Mouse (Mus musculus): Measurements from ENCODE around the gene Abcd1. TPM values are rescaled to one million over a fixed set of nuclear protein-coding genes. Genes with fewer than 3 reads are reported as not detected.

Gene Abcd1
- polyA plus RNA-seq (2015; fragmentation: Nextera tagmentation; extraction: Ambion mirVana): 25.6 and 31.0 TPM in 2 replicates

DNA sequence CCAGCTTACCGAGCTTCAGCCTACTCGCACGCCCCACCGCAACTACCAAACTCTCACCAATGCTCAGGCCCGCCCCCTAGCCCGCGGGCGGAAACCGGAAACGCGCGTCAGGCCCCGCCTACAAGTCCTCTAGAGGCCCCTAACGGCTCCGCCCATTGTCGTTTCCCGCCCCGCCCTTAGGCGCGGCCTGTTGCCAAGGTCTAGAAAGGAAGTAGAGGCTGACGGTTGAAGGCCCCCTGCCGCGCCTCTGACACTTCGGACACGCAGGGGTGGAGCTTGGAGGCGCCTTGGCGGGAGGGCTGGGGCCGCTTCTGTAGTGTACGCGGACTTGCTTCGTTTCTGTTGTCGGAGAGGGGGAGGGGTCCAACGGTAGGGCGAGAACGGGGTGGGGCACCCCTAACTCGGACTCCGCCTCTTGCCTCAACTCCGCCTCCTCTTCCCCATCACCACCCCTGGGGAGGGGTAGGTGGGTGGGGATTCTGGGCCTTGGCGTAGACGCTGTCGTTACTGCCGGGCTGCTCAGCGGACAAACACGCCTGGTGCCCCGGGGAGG is at the start of gene Abcd1, which contains the start of gene Bcap31:
Gene Abcd1 (plus strand): TSS at position 489 of the 553 bp plus-strand sequence.
Gene Bcap31 (minus strand): TSS at position 67 of the 553 bp plus-strand sequence.
- peak within 1 kb of the TSS; percentile 90 for H3K27ac ChIP-seq (ENCODE audit: low read length)
- peak within 1 kb of the TSS; percentile 63 for H3K4me3 ChIP-seq (ENCODE audit: low read length)
- H3K4me1 ChIP-seq (ENCODE audit: control insufficient read depth, insufficient read depth, low read length): peaks cover 21% of the 10 kb centered on the region
- peak within 1 kb of the TSS; percentile 73 for H3K4me2 ChIP-seq (ENCODE audit: low read depth, low read length)
- no peaks in the 10 kb centered on the region for H3K9me3 ChIP-seq (ENCODE audit: control insufficient read depth, low read length)
- WGBS: 25% methylated on average over 42 of the region's 45 CpGs
- H3K27me3 ChIP-seq (replicated peaks; ENCODE audit: control insufficient read depth, insufficient read depth, low read length): no peaks in the 10 kb centered on the region
- H3K36me3 ChIP-seq (ENCODE audit: control insufficient read depth, insufficient read depth, low read length): no peaks in the 10 kb centered on the region
- peak within 1 kb of the TSS; percentile 77 for H3K9ac ChIP-seq (ENCODE audit: low read depth, low read length)
- ATAC-seq: peak; percentile 94

DNA sequence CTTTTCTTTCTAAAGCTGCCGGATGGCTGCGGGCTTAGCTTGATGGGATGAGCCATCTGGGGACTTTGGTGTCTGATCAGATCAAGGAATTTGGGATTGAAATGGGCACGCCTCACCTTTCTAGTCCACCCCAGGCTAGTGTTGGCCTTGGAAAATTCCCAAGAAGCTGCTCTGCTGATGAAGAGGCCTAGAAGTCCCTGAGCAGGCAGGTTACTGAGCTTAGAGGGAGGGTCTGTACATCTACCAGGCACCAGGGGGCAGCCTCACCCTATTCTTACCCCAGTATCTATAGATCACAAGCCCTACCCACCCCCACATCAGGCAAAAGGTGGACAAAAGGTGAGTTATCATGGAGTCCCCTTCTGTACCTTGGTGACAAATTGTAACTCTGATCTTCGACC is 44.4 kb upstream of the Abcd1 start:
- Histone ChIP-seq H3K27me3 (replicated peaks; ENCODE audit: control insufficient read depth, insufficient read depth, low read length) (no peaks in the 10 kb centered on the region), H3K36me3 (ENCODE audit: control insufficient read depth, insufficient read depth, low read length) (no peaks in the 10 kb centered on the region), H3K9ac (ENCODE audit: low read depth, low read length) (no peak overlapping the region), H3K9me3 (ENCODE audit: control insufficient read depth, low read length) (no peaks in the 10 kb centered on the region), H3K4me2 (ENCODE audit: low read depth, low read length) (peak overlapping the region; percentile 66; the same call in 1 of the 2 replicates), H3K27ac (ENCODE audit: low read length) (peak overlapping the region; percentile 66; the same call in 1 of the 2 replicates), H3K4me1 (ENCODE audit: control insufficient read depth, insufficient read depth, low read length) (peaks cover 5% of the 10 kb centered on the region), H3K4me3 (ENCODE audit: low read length) (no peak overlapping the region)
- ATAC-seq: peak; percentile 40
- WGBS: 47% methylated on average over 4 of the region's 4 CpGs

DNA sequence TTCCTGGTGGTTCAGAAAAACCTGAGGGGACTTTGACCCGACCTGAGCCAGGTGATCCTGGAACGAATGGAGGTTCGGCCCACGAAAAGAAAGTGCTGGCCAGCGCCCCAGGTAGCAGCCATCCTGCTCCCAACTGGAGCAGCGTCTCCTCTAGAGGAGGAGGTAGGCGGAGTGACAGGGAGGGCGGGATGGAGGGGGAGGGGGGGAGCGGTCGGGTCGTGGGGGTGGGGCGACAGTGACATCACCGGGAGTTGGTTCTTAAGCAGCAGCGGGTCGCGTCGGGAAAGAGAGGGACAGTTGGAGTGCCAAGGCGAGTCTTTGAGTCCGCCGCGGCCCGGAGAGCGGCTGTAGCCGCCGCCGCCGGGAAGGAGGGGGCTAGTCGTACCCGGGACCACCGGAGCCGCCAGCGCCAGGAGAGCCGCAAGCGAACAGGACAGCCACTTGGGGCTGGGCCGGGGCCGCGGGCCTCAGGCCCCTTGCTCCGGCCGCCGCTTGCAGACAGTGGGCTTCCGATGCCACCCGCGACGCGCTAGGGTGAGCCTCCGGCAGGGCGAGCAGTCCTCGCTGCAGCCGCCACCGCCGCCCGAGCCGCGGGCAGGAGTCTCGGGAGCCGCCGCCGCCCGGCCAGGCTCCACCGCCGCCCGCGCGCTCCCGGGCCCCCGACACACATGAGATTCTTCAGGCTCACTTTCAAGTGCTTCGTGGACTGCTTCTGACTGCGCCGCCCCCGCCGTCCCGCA is 43.3 kb upstream of the Abcd1 start, which contains the start of gene Slc6a8:
Gene Slc6a8 (plus strand): TSS at position 272 of the 740 bp plus-strand sequence.
- H3K9me3 ChIP-seq (ENCODE audit: control insufficient read depth, low read length): no peaks in the 10 kb centered on the region
- H3K9ac ChIP-seq (ENCODE audit: low read depth, low read length): peak within 1 kb of the TSS; percentile 81
- peak within 1 kb of the TSS; percentile 66 for H3K4me2 ChIP-seq (ENCODE audit: low read depth, low read length)
- H3K27ac ChIP-seq (ENCODE audit: low read length): peak within 1 kb of the TSS; percentile 70
- 9% methylated on average over 56 of the region's 72 CpGs for WGBS
- peak; percentile 84 for ATAC-seq
- peaks cover 5% of the 10 kb centered on the region for H3K4me1 ChIP-seq (ENCODE audit: control insufficient read depth, insufficient read depth, low read length)
- no peaks in the 10 kb centered on the region for H3K36me3 ChIP-seq (ENCODE audit: control insufficient read depth, insufficient read depth, low read length)
- H3K4me3 ChIP-seq (ENCODE audit: low read length): peak within 1 kb of the TSS; percentile 64
- H3K27me3 ChIP-seq (replicated peaks; ENCODE audit: control insufficient read depth, insufficient read depth, low read length): no peaks in the 10 kb centered on the region

DNA sequence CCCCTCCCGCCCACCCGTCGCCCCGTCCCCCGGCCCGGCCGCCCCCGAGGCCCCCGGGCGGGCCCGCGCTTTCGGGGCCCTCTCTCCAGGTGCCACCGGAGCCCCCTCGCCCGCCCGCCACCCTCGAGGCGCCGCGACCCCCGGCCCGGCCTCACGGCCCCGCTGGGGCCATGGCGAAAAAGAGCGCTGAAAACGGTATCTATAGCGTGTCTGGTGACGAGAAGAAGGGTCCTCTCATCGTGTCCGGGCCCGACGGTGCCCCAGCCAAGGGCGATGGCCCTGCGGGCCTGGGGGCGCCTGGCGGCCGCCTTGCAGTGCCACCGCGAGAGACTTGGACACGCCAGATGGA is 42.8 kb upstream of the Abcd1 start:
- H3K27me3 ChIP-seq (replicated peaks; ENCODE audit: control insufficient read depth, insufficient read depth, low read length): no peaks in the 10 kb centered on the region
- ATAC-seq: no peak; the same call in 1 of the 2 replicates

DNA sequence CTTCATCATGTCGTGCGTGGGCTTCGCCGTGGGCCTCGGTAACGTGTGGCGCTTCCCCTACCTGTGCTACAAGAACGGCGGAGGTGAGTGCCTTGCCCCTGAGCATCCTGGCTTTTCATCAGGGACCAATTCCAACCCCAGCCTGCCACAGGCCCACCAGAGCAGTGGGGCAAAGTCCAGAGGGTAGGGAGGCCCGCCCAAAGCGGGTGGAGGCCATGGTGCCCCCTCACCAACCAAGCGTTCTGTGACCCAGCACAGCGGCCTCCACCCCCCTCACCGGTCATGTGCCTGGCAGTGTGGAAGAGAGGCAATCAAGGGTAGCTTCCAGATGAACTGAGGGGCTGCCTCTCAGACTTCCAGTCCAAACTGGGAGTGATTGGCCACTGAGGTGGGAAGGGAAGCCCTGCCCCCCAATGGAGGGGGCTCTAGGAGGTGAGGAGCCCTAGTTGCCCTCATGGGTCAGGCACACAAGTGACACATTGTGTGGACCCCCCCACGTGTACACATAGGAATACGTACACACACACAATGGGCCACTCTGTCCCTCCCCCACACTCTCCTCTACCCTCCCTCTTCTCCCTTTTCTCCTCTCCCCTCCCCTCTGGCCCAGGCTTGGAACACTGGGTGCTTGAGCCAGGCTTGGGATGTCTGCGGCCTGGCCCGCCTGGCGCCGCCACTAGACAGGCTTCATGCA is 42.3 kb upstream of the Abcd1 start:
- peak; percentile 49 for ATAC-seq
- Histone ChIP-seq H3K9ac (ENCODE audit: low read depth, low read length) (peak overlapping the region; percentile 81), H3K27ac (ENCODE audit: low read length) (peak overlapping the region; percentile 37; the same call in 1 of the 2 replicates), H3K9me3 (ENCODE audit: control insufficient read depth, low read length) (no peaks in the 10 kb centered on the region), H3K4me3 (ENCODE audit: low read length) (peak overlapping the region; percentile 64), H3K4me2 (ENCODE audit: low read depth, low read length) (peak overlapping the region; percentile 66), H3K36me3 (ENCODE audit: control insufficient read depth, insufficient read depth, low read length) (no peaks in the 10 kb centered on the region), H3K27me3 (replicated peaks; ENCODE audit: control insufficient read depth, insufficient read depth, low read length) (no peaks in the 10 kb centered on the region), H3K4me1 (ENCODE audit: control insufficient read depth, insufficient read depth, low read length) (peaks cover 5% of the 10 kb centered on the region)
- 23% methylated on average over 20 of the region's 20 CpGs for WGBS

More for the DNA sequence above, 42.8 kb upstream of the Abcd1 start:
- peak overlapping the region; percentile 81 for H3K9ac ChIP-seq (ENCODE audit: low read depth, low read length)
- H3K4me3 ChIP-seq (ENCODE audit: low read length): peak overlapping the region; percentile 64
- peaks cover 5% of the 10 kb centered on the region for H3K4me1 ChIP-seq (ENCODE audit: control insufficient read depth, insufficient read depth, low read length)
- no peaks in the 10 kb centered on the region for H3K9me3 ChIP-seq (ENCODE audit: control insufficient read depth, low read length)
- H3K36me3 ChIP-seq (ENCODE audit: control insufficient read depth, insufficient read depth, low read length): no peaks in the 10 kb centered on the region
- WGBS: 11% methylated on average over 28 of the region's 42 CpGs
- peak overlapping the region; percentile 70 for H3K27ac ChIP-seq (ENCODE audit: low read length)
- H3K4me2 ChIP-seq (ENCODE audit: low read depth, low read length): peak overlapping the region; percentile 66

DNA sequence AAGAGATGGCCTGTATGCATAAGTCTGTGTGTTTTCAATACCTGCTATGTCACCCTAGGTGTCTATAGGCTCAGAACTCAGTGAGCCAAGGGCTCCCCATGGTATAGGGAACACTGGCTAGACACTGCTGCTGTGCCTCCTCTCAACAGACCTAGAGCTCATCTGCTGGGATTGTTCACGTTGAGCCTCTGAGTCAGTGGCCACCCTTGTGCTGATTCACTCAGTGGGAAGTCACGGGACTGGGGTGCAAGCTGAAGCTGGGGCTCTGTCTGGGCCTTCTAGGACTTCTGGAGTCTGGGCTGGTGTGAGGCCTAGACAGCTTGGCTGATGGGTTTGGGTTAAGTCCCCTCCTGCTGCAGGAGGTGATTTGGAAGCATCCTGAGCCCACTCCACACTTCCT is 41.2 kb upstream of the Abcd1 start:
- H3K36me3 ChIP-seq (ENCODE audit: control insufficient read depth, insufficient read depth, low read length): no peaks in the 10 kb centered on the region
- WGBS: 63% methylated on average over 2 of the region's 2 CpGs
- H3K9ac ChIP-seq (ENCODE audit: low read depth, low read length): peak overlapping the region; percentile 81
- no peak for ATAC-seq
- H3K4me2 ChIP-seq (ENCODE audit: low read depth, low read length): peak overlapping the region; percentile 66
- H3K9me3 ChIP-seq (ENCODE audit: control insufficient read depth, low read length): no peaks in the 10 kb centered on the region
- peaks cover 5% of the 10 kb centered on the region for H3K4me1 ChIP-seq (ENCODE audit: control insufficient read depth, insufficient read depth, low read length)
- H3K27me3 ChIP-seq (replicated peaks; ENCODE audit: control insufficient read depth, insufficient read depth, low read length): no peaks in the 10 kb centered on the region
- peak overlapping the region; percentile 64; the same call in 1 of the 2 replicates for H3K4me3 ChIP-seq (ENCODE audit: low read length)
- H3K27ac ChIP-seq (ENCODE audit: low read length): no peak overlapping the region

DNA sequence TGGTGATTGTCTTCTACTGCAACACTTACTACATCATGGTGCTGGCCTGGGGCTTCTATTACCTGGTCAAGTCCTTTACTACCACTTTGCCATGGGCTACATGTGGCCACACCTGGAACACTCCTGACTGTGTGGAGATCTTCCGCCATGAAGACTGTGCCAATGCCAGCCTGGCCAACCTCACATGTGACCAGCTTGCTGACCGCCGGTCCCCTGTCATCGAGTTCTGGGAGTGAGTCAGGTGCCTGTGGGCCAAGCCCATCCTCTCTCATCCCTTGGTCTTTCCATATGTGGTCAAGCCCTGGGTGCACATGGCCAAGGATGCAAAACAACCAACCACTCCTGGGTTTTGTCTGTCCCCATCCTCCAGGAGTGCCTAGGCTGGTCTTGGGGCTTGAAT is 39.7 kb upstream of the Abcd1 start:
- 98% methylated on average over 4 of the region's 4 CpGs for WGBS
- Histone ChIP-seq H3K27ac (ENCODE audit: low read length) (no peak overlapping the region), H3K36me3 (ENCODE audit: control insufficient read depth, insufficient read depth, low read length) (no peaks in the 10 kb centered on the region), H3K4me3 (ENCODE audit: low read length) (no peak overlapping the region), H3K9me3 (ENCODE audit: control insufficient read depth, low read length) (no peaks in the 10 kb centered on the region), H3K4me2 (ENCODE audit: low read depth, low read length) (no peak overlapping the region), H3K4me1 (ENCODE audit: control insufficient read depth, insufficient read depth, low read length) (peaks cover 5% of the 10 kb centered on the region), H3K27me3 (replicated peaks; ENCODE audit: control insufficient read depth, insufficient read depth, low read length) (no peaks in the 10 kb centered on the region), H3K9ac (ENCODE audit: low read depth, low read length) (no peak overlapping the region)
- ATAC-seq: no peak

DNA sequence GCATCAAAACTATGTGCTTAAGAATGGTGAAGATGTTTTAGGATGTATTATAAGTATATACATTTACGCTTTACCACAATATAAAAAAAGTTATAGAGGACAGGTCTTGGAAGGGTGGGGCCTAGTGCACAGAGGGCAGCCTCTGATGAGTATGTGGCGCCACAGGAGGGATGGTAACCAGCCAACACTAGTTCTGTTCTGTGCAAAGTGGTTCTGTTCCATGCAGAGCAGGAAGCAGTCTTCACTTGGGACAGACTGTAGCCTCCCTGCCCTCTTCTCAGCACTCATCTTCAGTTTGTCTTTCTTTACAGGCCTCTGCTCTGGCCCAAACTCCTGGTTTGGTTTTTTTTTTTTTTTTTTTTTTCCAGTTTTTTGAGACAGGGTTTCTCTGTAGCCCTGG is 32.2 kb upstream of the Abcd1 start:
- no peak for ATAC-seq
- WGBS: 80% methylated on average over 2 of the region's 2 CpGs
- no peak overlapping the region for H3K27ac ChIP-seq (ENCODE audit: low read length)
- H3K36me3 ChIP-seq (ENCODE audit: control insufficient read depth, insufficient read depth, low read length): no peaks in the 10 kb centered on the region; the same call in 1 of the 2 replicates
- no peaks in the 10 kb centered on the region for H3K9me3 ChIP-seq (ENCODE audit: control insufficient read depth, low read length)
- H3K4me2 ChIP-seq (ENCODE audit: low read depth, low read length): no peak overlapping the region
- no peak overlapping the region for H3K9ac ChIP-seq (ENCODE audit: low read depth, low read length)
- H3K4me3 ChIP-seq (ENCODE audit: low read length): no peak overlapping the region
- no peaks in the 10 kb centered on the region; the same call in 1 of the 2 replicates for H3K27me3 ChIP-seq (replicated peaks; ENCODE audit: control insufficient read depth, insufficient read depth, low read length)
- no peaks in the 10 kb centered on the region for H3K4me1 ChIP-seq (ENCODE audit: control insufficient read depth, insufficient read depth, low read length)

DNA sequence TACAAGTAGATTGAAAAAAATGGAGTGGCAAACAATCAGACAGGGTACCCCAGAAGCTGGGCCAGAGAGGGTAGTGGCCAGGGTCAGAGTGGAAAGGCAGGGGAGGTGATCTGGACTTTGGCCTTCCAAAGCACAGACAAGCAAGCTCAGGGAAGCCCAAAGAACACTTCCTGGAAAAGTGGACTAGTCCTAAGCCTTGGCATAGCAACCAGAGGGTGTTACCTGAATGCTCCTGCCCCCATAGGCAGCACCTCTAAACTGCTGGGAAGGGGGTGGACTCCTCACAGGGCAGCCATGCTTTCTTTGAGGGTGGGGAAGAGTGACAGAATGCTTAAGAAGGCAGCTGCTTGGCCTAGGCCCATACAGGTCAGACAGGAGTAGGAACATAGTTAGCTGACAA is 31.4 kb upstream of the Abcd1 start:
- H3K4me3 ChIP-seq (ENCODE audit: low read length): no peak overlapping the region
- H3K9ac ChIP-seq (ENCODE audit: low read depth, low read length): no peak overlapping the region
- peak; percentile 64 for ATAC-seq
- no peaks in the 10 kb centered on the region for H3K4me1 ChIP-seq (ENCODE audit: control insufficient read depth, insufficient read depth, low read length)
- peak overlapping the region; percentile 77 for H3K27ac ChIP-seq (ENCODE audit: low read length)
- H3K9me3 ChIP-seq (ENCODE audit: control insufficient read depth, low read length): no peaks in the 10 kb centered on the region
- H3K4me2 ChIP-seq (ENCODE audit: low read depth, low read length): no peak overlapping the region
- no peaks in the 10 kb centered on the region; the same call in 1 of the 2 replicates for H3K36me3 ChIP-seq (ENCODE audit: control insufficient read depth, insufficient read depth, low read length)
- no peaks in the 10 kb centered on the region; the same call in 1 of the 2 replicates for H3K27me3 ChIP-seq (replicated peaks; ENCODE audit: control insufficient read depth, insufficient read depth, low read length)

All from intestine, embryonic 16.5 days (tissue).